Mouse (Mus musculus) ES-E14 (cell line): ENCODE measurements at regions not wholly inside any gene's neighbourhood (a gene's known extent, or its start where the extent isn't known, plus 50 kb on each side); places are given as distances from the start of the nearest gene placed in this dataset.

Source experiments
- CHD2 ChIP-seq: IDR thresholded peaks from 2 replicates; pipeline ENCODE4 v1.6.1; 2014; ENCODE audit warnings: mild to moderate bottlenecking, low read depth, low read length, inconsistent platforms
- HCFC1 ChIP-seq: IDR thresholded peaks from 2 replicates; pipeline ENCODE4 v1.6.1; 2012; ENCODE audit warnings: low read length, inconsistent platforms, borderline replicate concordance; ENCODE audit not compliant: insufficient read depth
- MAFK ChIP-seq: IDR thresholded peaks from 2 replicates; pipeline ENCODE4 v1.6.1; 2014; ENCODE audit warnings: mild to moderate bottlenecking, low read depth, low read length, inconsistent platforms; ENCODE audit not compliant: insufficient read depth
- ZC3H11A ChIP-seq: IDR thresholded peaks from 2 replicates; pipeline ENCODE4 v1.6.1; 2012; ENCODE audit warnings: low read depth, mild to moderate bottlenecking, inconsistent platforms, low read length, borderline replicate concordance
- ZNF384 ChIP-seq: IDR thresholded peaks from 2 replicates; pipeline ENCODE4 v1.6.1; 2012; ENCODE audit warnings: low read depth, low read length, inconsistent platforms

- no peak for TF ChIP-seq ZC3H11A
- no peak for TF ChIP-seq HCFC1
- no peak for TF ChIP-seq ZNF384
- no peak for TF ChIP-seq CHD2
- TF ChIP-seq MAFK, result no peak
Observed at GRCm38 (mm10) chr10:83979930-83980329, 257.3 kb downstream of the 1500009L16Rik start.
